Mouse (Mus musculus) c-Kit-positive CD71-positive TER-119-negative erythroid progenitor cells, embryonic 14.5 days (primary cell): Measurements from ENCODE around the gene Dclk1.

Source experiments
- DNase-seq: peaks from one replicate; pipeline ENCODE4 v3.0.0-alpha.2; 2013; ENCODE audit warnings: low read depth

Gene Dclk1

DNA sequence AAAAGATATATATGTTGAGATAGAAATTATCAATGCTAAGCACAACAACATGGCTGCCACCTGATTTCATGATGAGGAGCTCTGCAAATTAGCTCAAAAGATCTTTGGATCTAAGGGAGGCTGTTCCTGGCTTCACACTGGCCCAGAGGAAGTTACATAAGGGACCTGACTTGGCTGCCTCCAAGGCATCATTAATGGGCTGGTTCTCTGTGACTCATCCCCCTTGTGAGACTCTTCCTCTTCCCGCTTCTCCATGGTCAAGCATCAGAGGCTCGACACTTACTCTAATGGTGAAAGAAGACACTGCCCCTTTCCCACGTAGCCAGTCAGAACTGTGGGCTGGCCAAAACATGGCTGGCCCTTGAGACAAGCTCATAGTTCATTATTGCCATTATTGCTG is 209.7 kb downstream of the Dclk1 start:
- no peak for DNase-seq

DNA sequence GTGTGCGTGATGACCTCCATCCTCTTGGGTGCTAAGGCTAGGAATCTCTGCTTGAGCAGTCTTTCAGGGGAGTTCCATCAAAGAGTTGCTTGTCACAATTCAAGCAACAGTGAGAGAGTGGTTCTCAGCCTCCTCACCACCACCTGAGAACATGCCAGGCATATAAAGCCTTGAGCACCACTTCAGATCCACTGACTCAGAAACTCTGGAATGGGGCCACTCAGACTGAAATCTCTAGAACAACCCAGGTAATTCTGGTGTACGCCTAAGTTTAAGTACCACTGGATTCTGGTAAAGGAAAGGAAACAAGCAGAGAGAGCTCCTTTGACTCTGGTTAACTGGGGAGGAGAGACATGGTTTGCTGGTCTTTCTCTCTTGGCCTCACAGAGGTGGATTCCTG is 210.3 kb downstream of the Dclk1 start:
- DNase-seq, result no peak

DNA sequence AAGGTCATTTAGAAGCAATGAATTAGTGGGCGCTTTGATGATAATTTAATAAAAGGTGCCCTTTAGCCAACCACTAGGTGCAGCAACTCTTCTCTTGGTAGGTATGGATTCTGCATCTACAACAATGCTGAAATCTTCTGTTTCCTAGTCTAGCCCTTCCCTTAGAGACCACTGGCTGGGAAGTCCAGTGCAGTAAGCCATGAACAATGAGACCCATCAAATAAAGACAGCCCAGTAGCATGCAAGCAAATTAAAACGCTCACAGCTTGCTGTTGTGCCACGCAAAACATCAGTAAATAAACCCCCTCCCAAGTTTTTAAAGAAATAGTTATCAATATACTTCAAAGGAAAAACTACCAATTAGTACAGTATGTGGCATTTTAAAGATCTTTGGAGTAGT is 218.9 kb downstream of the Dclk1 start:
- no peak for DNase-seq

DNA sequence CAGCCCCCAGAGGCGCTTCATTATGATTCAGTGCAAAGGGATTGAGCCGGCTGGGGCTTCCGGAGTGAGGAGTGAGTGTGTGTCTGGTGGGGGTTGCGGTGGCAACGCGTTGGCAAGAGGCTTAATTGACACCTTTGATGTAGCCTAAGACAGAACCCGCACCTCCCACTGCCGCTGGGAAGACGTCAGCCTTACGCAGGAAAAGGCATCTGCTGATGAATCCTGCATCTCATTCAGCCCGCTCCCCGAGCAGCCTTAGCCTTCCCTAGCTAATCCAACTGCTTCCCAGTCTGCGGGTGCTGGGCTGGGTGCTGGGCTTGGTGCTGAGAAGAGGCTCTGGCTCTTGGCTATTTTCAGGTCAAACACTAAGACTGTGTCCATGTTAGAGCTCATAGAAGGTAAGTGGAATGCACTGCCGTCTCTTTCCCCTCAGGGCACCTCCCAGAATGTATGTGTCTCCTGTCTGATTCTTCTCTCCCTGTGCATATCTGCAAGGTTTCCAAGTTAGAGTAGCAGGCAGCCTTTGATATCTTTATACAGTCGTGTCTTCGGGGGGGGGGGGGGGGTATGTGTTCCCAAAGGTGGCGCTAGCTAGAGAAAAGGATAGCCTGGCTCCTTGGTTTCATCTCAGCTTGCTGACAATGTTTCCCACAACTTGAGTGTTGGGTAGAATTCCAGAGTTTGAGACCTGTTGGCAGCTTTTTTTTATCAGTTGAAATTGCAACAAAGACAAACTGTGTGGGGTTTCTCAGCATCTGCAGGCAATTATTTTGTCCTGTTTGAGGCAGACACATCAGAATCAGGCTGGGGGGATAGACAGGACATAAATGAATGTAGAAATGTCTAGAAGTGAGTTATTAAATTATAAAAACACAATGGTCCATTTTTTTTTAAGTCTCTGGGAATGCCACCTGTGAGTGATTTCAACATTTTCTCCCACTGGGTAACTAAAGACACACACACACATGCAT is 219.8 kb downstream of the Dclk1 start:
- no peak for DNase-seq

GRCm38 (mm10) chr3:55462904-55463668 is 220.9 kb downstream of the Dclk1 start:
- DNase-seq, result no peak

DNA sequence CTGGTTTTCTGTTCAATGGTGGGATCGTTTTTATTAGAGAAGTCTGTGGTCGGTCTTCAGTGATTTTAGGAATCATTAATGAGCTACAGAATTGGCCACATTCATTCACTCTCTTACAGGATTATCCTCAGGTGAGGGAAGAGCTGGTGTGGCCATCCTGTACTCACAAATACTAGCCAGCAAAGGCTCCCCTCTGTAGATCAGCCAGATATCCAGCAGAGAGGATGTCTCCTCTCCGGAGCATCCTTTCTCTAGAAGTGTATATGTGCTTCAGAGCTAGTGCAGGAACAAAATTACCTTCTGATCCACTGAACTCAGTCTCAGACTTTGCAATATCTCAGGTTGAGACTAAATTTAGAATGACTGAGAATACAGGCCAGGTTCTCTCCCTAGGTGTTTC is 222.1 kb downstream of the Dclk1 start:
- DNase-seq, result no peak

DNA sequence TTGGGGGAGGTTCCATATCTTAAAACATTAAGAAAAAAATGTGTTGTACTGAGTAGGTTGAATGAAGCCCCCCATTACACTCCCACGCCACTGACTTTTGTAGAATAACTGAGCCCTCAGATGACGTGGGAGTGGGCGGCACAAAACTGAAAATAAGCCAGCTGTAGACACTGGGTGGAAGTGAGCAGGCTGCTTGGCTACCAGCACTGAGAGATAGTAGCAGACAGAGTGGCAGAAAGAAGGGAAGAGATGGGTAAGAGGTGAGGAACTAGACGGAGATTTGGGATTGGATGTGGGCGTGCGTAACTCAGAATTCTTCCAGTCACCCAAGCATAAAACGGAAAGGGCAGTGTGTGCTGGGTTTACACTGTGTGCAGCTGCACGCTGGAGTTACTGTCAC is 223.6 kb downstream of the Dclk1 start:
- DNase-seq, result no peak

GRCm38 (mm10) chr3:55466348-55466747 is 224.2 kb downstream of the Dclk1 start:
- DNase-seq, result no peak

DNA sequence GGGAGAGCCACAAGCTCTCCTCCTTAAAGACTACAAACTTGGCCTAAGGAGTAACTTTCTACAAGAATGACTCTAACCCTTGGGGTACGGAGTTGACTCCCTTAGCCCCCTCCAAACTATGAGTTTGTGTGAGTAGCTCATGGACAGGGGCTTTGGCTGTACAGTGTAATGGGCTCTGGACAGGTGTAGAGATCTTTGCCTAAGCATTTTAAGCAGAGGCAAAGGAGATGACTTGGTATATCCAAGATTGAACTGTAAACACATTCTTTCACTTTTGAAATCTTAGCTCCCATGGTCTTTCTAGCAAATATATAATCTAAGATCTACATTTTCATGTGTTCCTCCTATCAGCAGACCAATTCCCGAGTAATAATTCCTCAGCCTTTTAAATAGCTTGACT is 229.9 kb downstream of the Dclk1 start, which contains the start of gene Gm21954:
Gene Gm21954, minus strand, starts transcription at position 101 of the 400 bp plus-strand sequence.
- no peak for DNase-seq

- no peak for DNase-seq
Measured at GRCm38 (mm10) chr3:55473146-55473545, 231.0 kb downstream of the Dclk1 start.

- no peak for DNase-seq
Measured at GRCm38 (mm10) chr3:55476694-55477093, 234.5 kb downstream of the Dclk1 start.

DNA sequence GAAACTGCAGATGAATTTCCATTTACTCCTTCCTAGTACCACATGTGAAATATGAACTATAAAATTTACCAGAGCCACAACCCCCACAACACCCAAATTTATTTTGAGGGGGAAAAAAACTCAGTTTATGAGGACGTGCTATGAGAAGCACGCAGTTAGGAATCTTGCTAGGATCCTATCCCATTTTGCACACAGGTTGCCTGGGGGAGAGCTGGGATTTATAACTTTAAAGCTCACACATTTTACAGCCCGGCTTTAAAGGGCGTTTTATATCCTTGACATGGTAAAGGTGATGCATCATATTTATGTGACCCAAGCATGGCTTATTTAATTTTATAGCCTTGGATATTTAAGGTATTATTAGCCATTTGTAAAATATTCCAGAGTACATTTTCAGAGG is 237.1 kb downstream of the Dclk1 start:
- DNase-seq, result no peak

- no peak for DNase-seq
Measured at GRCm38 (mm10) chr3:55481140-55481539, 239.0 kb downstream of the Dclk1 start.

DNA sequence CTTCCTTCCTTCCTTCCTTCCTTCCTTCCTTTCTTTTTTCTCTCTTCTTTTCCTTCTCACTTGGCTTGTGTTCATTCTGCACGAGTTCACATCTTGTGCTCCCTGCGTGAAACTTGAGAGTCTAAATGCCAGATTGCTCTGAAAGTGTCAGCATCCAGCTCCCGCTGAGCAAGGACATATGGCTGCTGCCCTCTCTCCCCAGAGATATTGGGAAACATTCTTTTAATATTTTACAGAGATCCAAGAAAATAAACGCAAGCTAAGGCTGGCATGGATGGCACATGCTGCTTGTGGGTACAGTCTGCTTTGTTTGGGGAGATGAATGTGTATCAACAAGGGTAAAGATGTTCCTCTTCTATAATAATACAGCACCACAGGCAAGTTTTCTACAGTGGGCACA is 241.2 kb downstream of the Dclk1 start:
- no peak for DNase-seq

DNA sequence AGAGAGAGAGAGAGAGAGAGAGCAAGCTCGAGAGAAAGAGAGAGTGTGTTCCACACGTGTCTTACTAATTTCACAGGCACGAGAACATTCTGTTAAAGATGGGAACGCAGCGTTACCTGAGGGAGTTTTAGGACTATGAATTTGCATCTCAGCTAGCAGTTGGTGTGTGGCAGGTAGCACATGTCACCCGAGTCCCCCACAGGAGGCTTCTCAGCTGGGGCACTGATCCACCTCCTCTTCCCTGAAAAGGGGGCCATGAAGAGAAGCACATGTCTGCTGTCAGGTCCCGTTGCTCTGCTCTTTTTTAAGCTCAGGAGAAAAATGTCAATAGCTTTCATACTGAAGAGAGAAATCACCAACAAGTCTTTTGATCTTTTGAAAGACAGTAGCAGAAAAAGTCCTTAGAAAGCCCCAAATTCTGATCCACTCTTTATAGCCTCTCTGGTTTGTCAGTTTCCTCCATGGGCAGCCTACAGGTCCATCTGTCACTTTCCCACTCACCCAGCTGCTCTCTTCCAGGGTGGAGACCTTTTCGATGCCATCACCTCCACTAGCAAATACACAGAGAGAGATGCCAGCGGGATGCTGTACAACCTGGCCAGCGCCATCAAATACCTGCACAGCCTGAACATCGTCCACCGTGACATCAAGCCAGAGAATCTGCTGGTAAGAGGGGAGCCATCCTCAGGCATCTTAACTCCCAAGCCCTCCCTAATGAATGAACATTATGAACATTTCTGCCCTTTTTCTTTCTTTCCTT is 247.2 kb downstream of the Dclk1 start:
- no peak for DNase-seq

- DNase-seq, result no peak
Measured at GRCm38 (mm10) chr3:55492021-55492420, 249.9 kb downstream of the Dclk1 start.

GRCm38 (mm10) chr3:55494348-55494747 is 252.2 kb downstream of the Dclk1 start:
- no peak for DNase-seq

DNA sequence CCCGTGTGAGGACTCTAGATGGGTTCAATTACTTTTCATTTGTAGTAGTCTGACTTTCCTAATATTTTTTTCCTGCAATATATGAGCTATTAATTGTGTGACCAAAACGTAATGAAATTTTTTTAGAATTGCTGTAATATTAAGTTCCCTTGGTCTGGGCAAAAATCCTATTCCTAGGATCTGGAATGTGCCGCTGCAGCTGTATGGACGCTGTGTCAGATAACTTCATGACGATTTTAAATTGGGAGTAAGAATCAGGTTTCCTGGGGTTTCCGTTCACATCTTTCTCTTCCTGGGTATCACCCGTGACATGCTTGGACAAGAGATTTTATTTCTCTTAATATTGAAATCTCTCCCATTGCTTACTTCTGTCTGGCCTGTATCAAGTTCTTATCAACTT is 253.1 kb downstream of the Dclk1 start:
- no peak for DNase-seq

DNA sequence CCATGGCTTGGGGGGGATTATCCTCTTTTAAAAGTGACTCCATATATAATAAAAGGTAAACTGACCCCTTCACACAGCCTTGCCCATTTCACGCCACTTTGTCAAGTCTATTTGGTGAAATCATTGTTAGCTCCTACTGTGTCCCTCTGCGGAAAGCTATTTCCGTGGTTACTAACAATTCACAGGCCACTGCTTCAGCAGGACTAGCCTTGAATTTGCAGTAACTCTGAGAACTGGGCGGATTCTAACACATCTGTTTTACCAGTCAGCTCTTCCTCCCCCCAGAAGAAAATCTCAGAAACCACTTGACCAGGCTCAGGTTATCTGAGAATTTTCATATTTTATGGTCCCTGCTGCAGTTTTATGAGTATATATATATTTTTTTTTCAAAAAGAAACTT is 253.7 kb downstream of the Dclk1 start:
- no peak for DNase-seq

DNA sequence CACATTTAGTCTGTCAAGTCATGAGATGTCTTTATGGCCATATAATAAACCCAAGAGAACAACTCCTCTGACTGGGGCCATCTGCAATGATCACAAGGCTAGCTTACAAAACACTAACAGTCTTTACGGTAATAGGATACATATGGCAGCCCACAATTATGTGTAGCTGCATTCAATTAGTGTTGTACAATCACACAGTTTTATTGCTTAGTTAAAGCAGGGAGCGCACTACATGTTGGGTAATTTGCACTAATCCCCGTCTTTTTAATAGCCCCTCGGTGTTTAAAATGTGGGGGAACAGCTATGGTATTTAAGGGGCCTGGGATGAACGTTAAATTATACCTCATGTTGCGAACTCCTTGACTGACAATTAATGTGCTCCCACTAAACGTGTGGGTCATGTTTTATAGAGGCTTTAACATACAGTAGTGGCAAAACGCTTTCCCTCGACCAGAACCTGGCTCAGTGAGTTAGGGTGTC is 254.3 kb downstream of the Dclk1 start:
- DNase-seq, result no peak

DNA sequence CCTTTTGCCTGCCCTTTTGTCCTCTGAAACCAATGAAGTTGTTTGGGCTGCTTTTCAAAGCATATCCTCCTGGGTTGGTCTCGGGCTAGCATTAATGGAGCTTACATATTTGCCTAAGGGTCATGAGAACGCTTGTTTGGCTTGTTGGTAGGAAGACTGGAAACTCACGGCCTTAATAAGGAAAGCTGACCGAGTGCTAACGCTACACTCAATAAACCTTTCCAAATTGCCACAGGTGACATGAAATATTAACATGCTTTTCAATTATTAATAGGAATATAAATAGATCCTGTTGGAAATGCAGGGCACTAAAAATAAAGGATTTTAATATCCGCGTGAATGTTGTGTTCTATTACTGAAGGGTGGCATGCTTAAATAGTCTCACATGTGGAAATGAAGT is 257.1 kb downstream of the Dclk1 start:
- no peak for DNase-seq

DNA sequence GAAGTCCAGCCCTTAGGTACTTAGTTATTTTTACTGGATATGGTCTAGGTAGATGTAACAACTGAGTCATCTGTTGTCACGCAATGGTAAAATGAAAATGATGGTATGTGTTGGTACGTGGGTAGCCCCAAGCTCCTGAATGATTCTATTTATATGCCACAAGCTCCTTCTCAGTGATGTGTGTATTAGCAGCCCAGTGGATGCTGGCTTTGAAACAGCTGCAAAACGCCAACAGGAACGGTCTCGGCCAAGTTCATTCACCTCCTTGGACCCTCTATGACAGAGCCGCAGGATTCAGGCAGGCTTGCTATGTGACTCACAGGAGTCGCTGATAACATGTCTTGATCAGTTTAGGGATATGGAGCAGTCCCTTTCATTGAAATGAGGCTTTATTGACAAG is 268.0 kb downstream of the Dclk1 start:
- no peak for DNase-seq
